Mouse (Mus musculus): ENCODE data around the gene Camk1d. TPM values are rescaled to one million over a fixed set of nuclear protein-coding genes. Genes with fewer than 3 reads are reported as not detected.
"Not testable (repeated sequence)": the region's sequence is repeated elsewhere in the genome, so short reads cannot be mapped to it uniquely, and the experiment has no call there.

Gene Camk1d
- polyA plus RNA-seq, 1 experiment from 2014 or later, result 8.8 TPM

GRCm38 (mm10) chr2:5402036-5402435 is 312.3 kb downstream of the Camk1d start:
- no peaks in the 10 kb centered on the region for H3K36me3 ChIP-seq (ENCODE audit: inconsistent target)
- no peak overlapping the region for H3K4me3 ChIP-seq (ENCODE audit: inconsistent target)
- H3K27ac ChIP-seq, result no peak overlapping the region
- H3K79me2 ChIP-seq (ENCODE audit: inconsistent target), result no peaks in the 10 kb centered on the region
- WGBS (ENCODE audit: missing documents), result 93% methylated on average over 12 of the region's 12 CpGs

- 96% methylated on average over 9 of the region's 9 CpGs for WGBS (ENCODE audit: missing documents)
- no peaks in the 10 kb centered on the region for H3K79me2 ChIP-seq (ENCODE audit: inconsistent target)
Observed at GRCm38 (mm10) chr2:5398505-5398904, 315.8 kb downstream of the Camk1d start.

GRCm38 (mm10) chr2:5398043-5398442 is 316.3 kb downstream of the Camk1d start:
- WGBS (ENCODE audit: missing documents), result 94% methylated on average over 4 of the region's 6 CpGs
- Histone ChIP-seq H3K4me3 (ENCODE audit: inconsistent target) (no peak overlapping the region), H3K79me2 (ENCODE audit: inconsistent target) (no peaks in the 10 kb centered on the region), H3K27ac (no peak overlapping the region), H3K36me3 (ENCODE audit: inconsistent target) (no peaks in the 10 kb centered on the region)

More at GRCm38 (mm10) chr2:5398505-5398904, 315.8 kb downstream of the Camk1d start:
- Histone ChIP-seq H3K36me3 (ENCODE audit: inconsistent target) (no peaks in the 10 kb centered on the region), H3K4me3 (ENCODE audit: inconsistent target) (no peak overlapping the region), H3K27ac (no peak overlapping the region)

GRCm38 (mm10) chr2:5397468-5397867 is 316.8 kb downstream of the Camk1d start:
- Histone ChIP-seq H3K79me2 (ENCODE audit: inconsistent target) (no peaks in the 10 kb centered on the region), H3K36me3 (ENCODE audit: inconsistent target) (no peaks in the 10 kb centered on the region), H3K27ac (no peak overlapping the region), H3K4me3 (ENCODE audit: inconsistent target) (no peak overlapping the region)
- WGBS (ENCODE audit: missing documents), result 82% methylated on average over 3 of the region's 3 CpGs

GRCm38 (mm10) chr2:5396415-5396814 is 317.9 kb downstream of the Camk1d start:
- WGBS (ENCODE audit: missing documents), result 100% methylated on average over 1 of the region's 1 CpGs
- H3K27ac ChIP-seq, result no peak overlapping the region

GRCm38 (mm10) chr2:5395873-5396272 is 318.4 kb downstream of the Camk1d start:
- 81% methylated on average over 2 of the region's 2 CpGs for WGBS (ENCODE audit: missing documents)
- H3K27ac ChIP-seq, result no peak overlapping the region
- no peaks in the 10 kb centered on the region for H3K36me3 ChIP-seq (ENCODE audit: inconsistent target)
- H3K4me3 ChIP-seq (ENCODE audit: inconsistent target), result no peak overlapping the region
- no peaks in the 10 kb centered on the region for H3K79me2 ChIP-seq (ENCODE audit: inconsistent target)

More at GRCm38 (mm10) chr2:5396415-5396814, 317.9 kb downstream of the Camk1d start:
- Histone ChIP-seq H3K79me2 (ENCODE audit: inconsistent target) (no peaks in the 10 kb centered on the region), H3K36me3 (ENCODE audit: inconsistent target) (no peaks in the 10 kb centered on the region), H3K4me3 (ENCODE audit: inconsistent target) (no peak overlapping the region)

- Histone ChIP-seq H3K4me3 (ENCODE audit: inconsistent target) (no peak overlapping the region), H3K27ac (no peak overlapping the region)
Observed at GRCm38 (mm10) chr2:5392921-5393320, 321.4 kb downstream of the Camk1d start.

GRCm38 (mm10) chr2:5392470-5392869 is 321.8 kb downstream of the Camk1d start:
- Histone ChIP-seq H3K36me3 (ENCODE audit: inconsistent target) (no peaks in the 10 kb centered on the region), H3K27ac (no peak overlapping the region), H3K79me2 (ENCODE audit: inconsistent target) (no peaks in the 10 kb centered on the region), H3K4me3 (ENCODE audit: inconsistent target) (no peak overlapping the region)
- whole genome bisulfite sequencing (ENCODE audit: missing documents), result 53% methylated on average over 4 of the region's 4 CpGs

More at GRCm38 (mm10) chr2:5392921-5393320, 321.4 kb downstream of the Camk1d start:
- Histone ChIP-seq H3K36me3 (ENCODE audit: inconsistent target) (no peaks in the 10 kb centered on the region), H3K79me2 (ENCODE audit: inconsistent target) (no peaks in the 10 kb centered on the region)

- Histone ChIP-seq H3K79me2 (ENCODE audit: inconsistent target) (no peaks in the 10 kb centered on the region), H3K36me3 (ENCODE audit: inconsistent target) (no peaks in the 10 kb centered on the region), H3K27ac (no peak overlapping the region), H3K4me3 (ENCODE audit: inconsistent target) (no peak overlapping the region)
- 95% methylated on average over 7 of the region's 7 CpGs for WGBS (ENCODE audit: missing documents)
Observed at GRCm38 (mm10) chr2:5388381-5388780, 325.9 kb downstream of the Camk1d start.

- Histone ChIP-seq H3K4me3 (ENCODE audit: inconsistent target) (no peak overlapping the region), H3K27ac (no peak overlapping the region), H3K79me2 (ENCODE audit: inconsistent target) (no peaks in the 10 kb centered on the region), H3K36me3 (ENCODE audit: inconsistent target) (no peaks in the 10 kb centered on the region)
- WGBS (ENCODE audit: missing documents), result 69% methylated on average over 12 of the region's 12 CpGs
Observed at GRCm38 (mm10) chr2:5381712-5382710, 332.3 kb downstream of the Camk1d start.

- H3K4me3 ChIP-seq (ENCODE audit: inconsistent target), result no peak overlapping the region
- 86% methylated on average over 7 of the region's 7 CpGs for WGBS (ENCODE audit: missing documents)
- H3K27ac ChIP-seq, result no peak overlapping the region
- no peaks in the 10 kb centered on the region for H3K79me2 ChIP-seq (ENCODE audit: inconsistent target)
- H3K36me3 ChIP-seq (ENCODE audit: inconsistent target), result no peaks in the 10 kb centered on the region
Observed at GRCm38 (mm10) chr2:5380973-5381372, 333.3 kb downstream of the Camk1d start.

GRCm38 (mm10) chr2:5378922-5379321 is 335.4 kb downstream of the Camk1d start:
- not testable (repeated sequence) for H3K36me3 ChIP-seq (ENCODE audit: inconsistent target); H3K4me3 ChIP-seq (ENCODE audit: inconsistent target); H3K27ac ChIP-seq; H3K79me2 ChIP-seq (ENCODE audit: inconsistent target)
- WGBS (ENCODE audit: missing documents), result 40% methylated on average over 18 of the region's 18 CpGs

GRCm38 (mm10) chr2:5378066-5378672 is 336.1 kb downstream of the Camk1d start:
- Histone ChIP-seq H3K36me3 (ENCODE audit: inconsistent target) (no peaks in the 10 kb centered on the region), H3K27ac (no peak overlapping the region)
- 96% methylated on average over 6 of the region's 6 CpGs for WGBS (ENCODE audit: missing documents)

GRCm38 (mm10) chr2:5372886-5373429 is 341.4 kb downstream of the Camk1d start:
- WGBS (ENCODE audit: missing documents), result 89% methylated on average over 6 of the region's 6 CpGs

More at GRCm38 (mm10) chr2:5378066-5378672, 336.1 kb downstream of the Camk1d start:
- H3K4me3 ChIP-seq (ENCODE audit: inconsistent target), result no peak overlapping the region
- no peaks in the 10 kb centered on the region for H3K79me2 ChIP-seq (ENCODE audit: inconsistent target)

GRCm38 (mm10) chr2:5371316-5371715 is 343.0 kb downstream of the Camk1d start:
- Histone ChIP-seq H3K27ac (no peak overlapping the region), H3K4me3 (ENCODE audit: inconsistent target) (no peak overlapping the region), H3K36me3 (ENCODE audit: inconsistent target) (no peaks in the 10 kb centered on the region), H3K79me2 (ENCODE audit: inconsistent target) (no peaks in the 10 kb centered on the region)
- WGBS (ENCODE audit: missing documents), result 96% methylated on average over 3 of the region's 3 CpGs

More at GRCm38 (mm10) chr2:5372886-5373429, 341.4 kb downstream of the Camk1d start:
- Histone ChIP-seq H3K27ac (no peak overlapping the region), H3K79me2 (ENCODE audit: inconsistent target) (no peaks in the 10 kb centered on the region), H3K4me3 (ENCODE audit: inconsistent target) (no peak overlapping the region), H3K36me3 (ENCODE audit: inconsistent target) (no peaks in the 10 kb centered on the region)

Data from macrophage (primary cell).